Mouse (Mus musculus) heart, embryonic 11.5 days (tissue): Measurements from ENCODE around the gene Trim69. TPM values are rescaled to one million over a fixed set of nuclear protein-coding genes. Genes with fewer than 3 reads are reported as not detected.

Experiments used
- ATAC-seq: fragments of 200-750 bp; cut with Nextera tagmentation; replicated peaks from 2 replicates; pipeline ENCODE4 v1.8.0; 2017; ENCODE audit warnings: moderate library complexity; ENCODE audit not compliant: insufficient number of reproducible peaks, low FRiP score, low TSS enrichment
- H3K27ac ChIP-seq: fragments of 300-500 bp; sonication (generic); 2 replicates; pipeline ENCODE4 v1.5.1; 2014; ENCODE audit warnings: mild to moderate bottlenecking, low read depth, low read length
- H3K27me3 ChIP-seq: fragments of 300-500 bp; sonication (generic); 2 replicates; pipeline ENCODE4 v1.6.1; 2014; ENCODE audit warnings: mild to moderate bottlenecking, low read length, mixed read lengths; ENCODE audit not compliant: control insufficient read depth, insufficient read depth
- H3K36me3 ChIP-seq: fragments of 300-500 bp; sonication (generic); 2 replicates; pipeline ENCODE4 v1.6.1; 2014; ENCODE audit warnings: mild to moderate bottlenecking, low read length, moderate library complexity, mixed read lengths; ENCODE audit not compliant: control insufficient read depth, insufficient read depth
- H3K4me1 ChIP-seq: fragments of 300-500 bp; sonication (generic); 2 replicates; pipeline ENCODE4 v1.6.1; 2014; ENCODE audit warnings: low read length; ENCODE audit not compliant: control insufficient read depth, insufficient read depth
- H3K4me2 ChIP-seq: fragments of 300-500 bp; sonication (generic); 2 replicates; pipeline ENCODE4 v1.6.1; 2014; ENCODE audit warnings: mild to moderate bottlenecking, moderate library complexity
- H3K4me3 ChIP-seq: fragments of 300-500 bp; sonication (generic); 2 replicates; pipeline ENCODE4 v1.5.1; 2014; ENCODE audit warnings: low read depth, low read length
- H3K9ac ChIP-seq: fragments of 300-500 bp; sonication (generic); 2 replicates; pipeline ENCODE4 v1.6.1; 2014; ENCODE audit warnings: mild to moderate bottlenecking, low read depth, low read length, moderate library complexity
- H3K9me3 ChIP-seq: fragments of 300-500 bp; sonication (generic); replicated peaks from 2 replicates; pipeline ENCODE4 v1.6.1; 2016; ENCODE audit warnings: low read length; ENCODE audit not compliant: control insufficient read depth
- WGBS: fragments of 180-500 bp; shearing (Covaris S2); extraction: QIAGEN DNeasy Blood & Tissue Kit; methylation state at CpG from one replicate; pipeline ENCODE4 v1.1.7; 2014; ENCODE audit not compliant: insufficient replicate concordance; 5-methylcytosine and 5-hydroxymethylcytosine counted together
- polyA plus RNA-seq: library from polyadenylated mRNA; unstranded; fragments of >200 nt; fragmentation: Nextera tagmentation; extraction: Ambion mirVana; gene quantifications from 2 replicates; pipeline ENCODE4 v1.2.1, GENCODE M21; 2014

Trim69 gene
- polyA plus RNA-seq, 1 experiment from 2014 or later, result 0.14 TPM

- no peaks in the 10 kb centered on the region for H3K36me3 ChIP-seq
- H3K4me3 ChIP-seq, result no peak overlapping the region
- WGBS, result 62% methylated on average over 8 of the region's 8 CpGs
- ATAC-seq, result no peak
- no peak overlapping the region for H3K27ac ChIP-seq
- no peaks in the 10 kb centered on the region for H3K9me3 ChIP-seq
- no peak overlapping the region for H3K4me2 ChIP-seq
- H3K27me3 ChIP-seq, result no peaks in the 10 kb centered on the region
- H3K9ac ChIP-seq, result no peak overlapping the region
- no peaks in the 10 kb centered on the region for H3K4me1 ChIP-seq
Observed at GRCm38 (mm10) chr2:122180051-122180822, 19.7 kb downstream of the Trim69 start.

GRCm38 (mm10) chr2:122185086-122185485 lies 24.6 kb downstream of the Trim69 start:
- no peak for ATAC-seq
- no peak overlapping the region for H3K27ac ChIP-seq

GRCm38 (mm10) chr2:122186106-122186505 lies 25.6 kb downstream of the Trim69 start, which contains the start of the genes Patl2 and Terb2:
TSS of gene Patl2 (minus strand) at chr2:122186189.
TSS of gene Terb2 (plus strand) at chr2:122186272.
- no peak within 1 kb of the TSS for H3K9ac ChIP-seq
- H3K4me2 ChIP-seq, result no peak within 1 kb of the TSS
- H3K36me3 ChIP-seq, result no peaks in the 10 kb centered on the region
- H3K27me3 ChIP-seq, result no peaks in the 10 kb centered on the region
- H3K4me1 ChIP-seq, result no peaks in the 10 kb centered on the region
- no peaks in the 10 kb centered on the region for H3K9me3 ChIP-seq
- H3K27ac ChIP-seq, result no peak within 1 kb of the TSS
- H3K4me3 ChIP-seq, result no peak within 1 kb of the TSS
- WGBS, result 71% methylated on average over 17 of the region's 17 CpGs
- no peak for ATAC-seq

More at GRCm38 (mm10) chr2:122185086-122185485, 24.6 kb downstream of the Trim69 start:
- Histone ChIP-seq H3K4me1 (no peaks in the 10 kb centered on the region), H3K4me2 (no peak overlapping the region), H3K4me3 (no peak overlapping the region), H3K9ac (no peak overlapping the region), H3K9me3 (no peaks in the 10 kb centered on the region), H3K36me3 (no peaks in the 10 kb centered on the region), H3K27me3 (no peaks in the 10 kb centered on the region)
- 81% methylated on average over 4 of the region's 4 CpGs for WGBS

- no peaks in the 10 kb centered on the region for H3K27me3 ChIP-seq
- H3K4me3 ChIP-seq, result no peak overlapping the region
- H3K27ac ChIP-seq, result no peak overlapping the region
- no peak overlapping the region for H3K4me2 ChIP-seq
- 92% methylated on average over 3 of the region's 3 CpGs for WGBS
- no peaks in the 10 kb centered on the region for H3K9me3 ChIP-seq
- H3K4me1 ChIP-seq, result no peaks in the 10 kb centered on the region
- no peak overlapping the region for H3K9ac ChIP-seq
- ATAC-seq, result no peak
- H3K36me3 ChIP-seq, result no peaks in the 10 kb centered on the region
Observed at GRCm38 (mm10) chr2:122186751-122187150, 26.3 kb downstream of the Trim69 start.

GRCm38 (mm10) chr2:122191849-122192248 lies 31.3 kb downstream of the Trim69 start:
- H3K9me3 ChIP-seq, result no peaks in the 10 kb centered on the region
- no peak for ATAC-seq
- no peaks in the 10 kb centered on the region for H3K36me3 ChIP-seq
- no peak overlapping the region for H3K4me2 ChIP-seq
- no peak overlapping the region for H3K9ac ChIP-seq
- no peaks in the 10 kb centered on the region for H3K4me1 ChIP-seq
- no peaks in the 10 kb centered on the region for H3K27me3 ChIP-seq
- H3K4me3 ChIP-seq, result no peak overlapping the region
- WGBS, result 64% methylated on average over 3 of the region's 3 CpGs
- no peak overlapping the region for H3K27ac ChIP-seq

GRCm38 (mm10) chr2:122194509-122194929 lies 34.0 kb downstream of the Trim69 start:
- WGBS, result 56% methylated on average over 1 of the region's 1 CpGs
- H3K4me1 ChIP-seq, result no peaks in the 10 kb centered on the region
- ATAC-seq, result no peak

GRCm38 (mm10) chr2:122201501-122201900 lies 41.0 kb downstream of the Trim69 start:
- H3K4me3 ChIP-seq, result no peak overlapping the region
- H3K4me1 ChIP-seq, result no peaks in the 10 kb centered on the region
- H3K27ac ChIP-seq, result no peak overlapping the region
- ATAC-seq, result no peak
- H3K9ac ChIP-seq, result no peak overlapping the region
- WGBS, result 54% methylated on average over 1 of the region's 1 CpGs
- no peaks in the 10 kb centered on the region for H3K36me3 ChIP-seq
- no peaks in the 10 kb centered on the region for H3K9me3 ChIP-seq
- no peaks in the 10 kb centered on the region for H3K27me3 ChIP-seq
- no peak overlapping the region for H3K4me2 ChIP-seq

More at GRCm38 (mm10) chr2:122194509-122194929, 34.0 kb downstream of the Trim69 start:
- Histone ChIP-seq H3K27ac (no peak overlapping the region), H3K27me3 (no peaks in the 10 kb centered on the region), H3K4me3 (no peak overlapping the region), H3K9ac (no peak overlapping the region), H3K36me3 (no peaks in the 10 kb centered on the region), H3K4me2 (no peak overlapping the region), H3K9me3 (no peaks in the 10 kb centered on the region)

- Histone ChIP-seq H3K9ac (no peak overlapping the region), H3K9me3 (no peaks in the 10 kb centered on the region), H3K36me3 (no peaks in the 10 kb centered on the region), H3K27ac (no peak overlapping the region), H3K4me1 (no peaks in the 10 kb centered on the region), H3K27me3 (no peaks in the 10 kb centered on the region), H3K4me2 (no peak overlapping the region), H3K4me3 (no peak overlapping the region)
- ATAC-seq, result no peak
- 46% methylated on average over 2 of the region's 2 CpGs for whole genome bisulfite sequencing
Observed at GRCm38 (mm10) chr2:122206440-122207107, 46.1 kb downstream of the Trim69 start.
